Mouse (Mus musculus) stomach, adult 2 months (tissue): Measurements from ENCODE around the gene Ptgds. TPM values are rescaled to one million over a fixed set of nuclear protein-coding genes. Genes with fewer than 3 reads are reported as not detected.

ENCODE experiments used
- polyA plus RNA-seq: library from polyadenylated mRNA; depleted of rRNA; stranded (reverse); fragments of >200 nt; gene quantifications from 2 replicates; pipeline ENCODE4 v1.2.3, GENCODE M21; 2012; rRNA removed

Ptgds gene
- polyA plus RNA-seq = 2.0 and 3.4 TPM in 2 replicates

GRCm38 (mm10) chr2:25469969-25470368 is at the start of gene Ptgds:
Ptgds (minus strand) TSS chr2:25470046.

GRCm38 (mm10) chr2:25501593-25502486 is 32.0 kb upstream of the Ptgds start, which contains the start of gene C8g:
C8g (minus strand) TSS chr2:25501719.

GRCm38 (mm10) chr2:25500576-25501405 is 30.9 kb upstream of the Ptgds start, which contains the start of gene Fbxw5:
Fbxw5 (plus strand) TSS chr2:25500750.

GRCm38 (mm10) chr2:25493476-25493961 is 23.7 kb upstream of the Ptgds start, which contains the start of gene Lcn12:
Lcn12 (minus strand) TSS chr2:25493911.

GRCm38 (mm10) chr2:25460551-25461309 is 9.1 kb downstream of the Ptgds start, which contains the start of gene Paxx:
Paxx (minus strand) TSS chr2:25461094.

GRCm38 (mm10) chr2:25456205-25456953 is 13.5 kb downstream of the Ptgds start, which contains the start of gene Clic3:
Clic3 (plus strand) TSS chr2:25456838.

GRCm38 (mm10) chr2:25428442-25429236 is 41.2 kb downstream of the Ptgds start, which contains the start of gene Abca2:
Abca2 (plus strand) TSS chr2:25428703.

GRCm38 (mm10) chr2:25422587-25423410 is 47.0 kb downstream of the Ptgds start, which contains the start of gene Fut7:
Fut7 (plus strand) TSS chr2:25423267.

Other genes with a start within 250 kb of the Ptgds start
- 278 and 313 TPM in 2 replicates for gene Tubb4b, start 245.3 kb downstream of the Ptgds start, polyA plus RNA-seq
- 0.29 and 0.32 TPM in 2 replicates for gene Slc34a3, start 235.7 kb downstream of the Ptgds start, polyA plus RNA-seq
- 0.77 and 0.82 TPM in 2 replicates for gene Rnf224, start 233.3 kb downstream of the Ptgds start, polyA plus RNA-seq
- 100 and 146 TPM in 2 replicates for gene Rnf208, start 227.8 kb downstream of the Ptgds start, polyA plus RNA-seq
- 216 and 387 TPM in 2 replicates for gene Cysrt1, start 227.6 kb downstream of the Ptgds start, polyA plus RNA-seq
- gene AL732309.1, start 223.2 kb downstream of the Ptgds start, polyA plus RNA-seq = 24.8 and 31.7 TPM in 2 replicates
- gene Tmem203, start 214.6 kb downstream of the Ptgds start, polyA plus RNA-seq = 26.1 and 51.6 TPM in 2 replicates
- gene Tprn, start 207.4 kb downstream of the Ptgds start, polyA plus RNA-seq = 76.7 and 110 TPM in 2 replicates
- 32.6 and 42.6 TPM in 2 replicates for gene Ssna1, start 197.6 kb downstream of the Ptgds start, polyA plus RNA-seq
- 38.5 and 51.1 TPM in 2 replicates for gene Anapc2, start 197.6 kb downstream of the Ptgds start, polyA plus RNA-seq
- gene Tmem210, start 181.9 kb downstream of the Ptgds start, polyA plus RNA-seq = not detected in 2 replicates
- gene Lrrc26, start 180.1 kb downstream of the Ptgds start, polyA plus RNA-seq = 120 and 141 TPM in 2 replicates
- gene Grin1, start 150.9 kb downstream of the Ptgds start, polyA plus RNA-seq = 1.7 and 2.6 TPM in 2 replicates
- gene Man1b1, start 137.7 kb downstream of the Ptgds start, polyA plus RNA-seq = 6.1 and 7.3 TPM in 2 replicates
- gene Dpp7, start 113.7 kb downstream of the Ptgds start, polyA plus RNA-seq = 15.2 and 20.7 TPM in 2 replicates
- gene Uap1l1, start 104.4 kb downstream of the Ptgds start, polyA plus RNA-seq = 26.9 and 89.2 TPM in 2 replicates
- 16.2 and 18.1 TPM in 2 replicates for gene Sapcd2, start 97.7 kb downstream of the Ptgds start, polyA plus RNA-seq
- 38.6 and 41.0 TPM in 2 replicates for gene Entpd2, start 74.2 kb downstream of the Ptgds start, polyA plus RNA-seq
- gene Npdc1, start 70.7 kb downstream of the Ptgds start, polyA plus RNA-seq = 181 and 297 TPM in 2 replicates
- 0.11 and 0.24 TPM in 2 replicates for gene Fut7, start 46.8 kb downstream of the Ptgds start, polyA plus RNA-seq
- 17.6 and 31.4 TPM in 2 replicates for gene Abca2, start 41.3 kb downstream of the Ptgds start, polyA plus RNA-seq
- 208 and 316 TPM in 2 replicates for gene Clic3, start 13.2 kb downstream of the Ptgds start, polyA plus RNA-seq
- gene Paxx, start 9.0 kb downstream of the Ptgds start, polyA plus RNA-seq = 60.7 and 89.3 TPM in 2 replicates
- gene Lcn12, start 23.9 kb upstream of the Ptgds start, polyA plus RNA-seq = 0.26 TPM in 1 of 2 replicates, not detected in the other
- 31.7 and 32.1 TPM in 2 replicates for gene Fbxw5, start 30.7 kb upstream of the Ptgds start, polyA plus RNA-seq
- 0.94 and 1.9 TPM in 2 replicates for gene C8g, start 31.7 kb upstream of the Ptgds start, polyA plus RNA-seq
- 5.6 and 6.2 TPM in 2 replicates for gene Traf2, start 76.9 kb upstream of the Ptgds start, polyA plus RNA-seq
- gene Edf1, start 87.8 kb upstream of the Ptgds start, polyA plus RNA-seq = 53.7 and 66.4 TPM in 2 replicates
- 0.94 and 1.5 TPM in 2 replicates for gene Mamdc4, start 104.8 kb upstream of the Ptgds start, polyA plus RNA-seq
- gene Phpt1, start 105.2 kb upstream of the Ptgds start, polyA plus RNA-seq = 15.1 and 16.4 TPM in 2 replicates
- 3.4 and 4.3 TPM in 2 replicates for gene Ajm1, start 111.7 kb upstream of the Ptgds start, polyA plus RNA-seq
- 34.2 and 35.2 TPM in 2 replicates for gene Rabl6, start 138.5 kb upstream of the Ptgds start, polyA plus RNA-seq
- gene Ccdc183, start 147.6 kb upstream of the Ptgds start, polyA plus RNA-seq = not detected in 2 replicates
- 11.7 and 12.7 TPM in 2 replicates for gene Tmem141, start 152.0 kb upstream of the Ptgds start, polyA plus RNA-seq
- 2.1 and 3.0 TPM in 2 replicates for gene Fcna, start 158.0 kb upstream of the Ptgds start, polyA plus RNA-seq
- 2.0 TPM in 1 of 2 replicates, not detected in the other for gene Lcn8, start 183.1 kb upstream of the Ptgds start, polyA plus RNA-seq
- gene Lcn5, start 187.9 kb upstream of the Ptgds start, polyA plus RNA-seq = 2.0 TPM in 1 of 2 replicates, not detected in the other
- 0.17 TPM in 1 of 2 replicates, not detected in the other for gene Lcn6, start 206.7 kb upstream of the Ptgds start, polyA plus RNA-seq
- gene Lcn10, start 212.7 kb upstream of the Ptgds start, polyA plus RNA-seq = 0.40 TPM in 1 of 2 replicates, not detected in the other
- 0.59 and 2.0 TPM in 2 replicates for gene Obp2a, start 230.0 kb upstream of the Ptgds start, polyA plus RNA-seq
- gene Bmyc, start 236.7 kb upstream of the Ptgds start, polyA plus RNA-seq = 31.9 and 46.7 TPM in 2 replicates